Mouse (Mus musculus): Measurements from ENCODE around the gene Olfr98. TPM values are rescaled to one million over a fixed set of nuclear protein-coding genes. Genes with fewer than 3 reads are reported as not detected.

Gene Olfr98
- not detected for polyA plus RNA-seq (2014; fragmentation: Illumina TruSeq; extraction: RNeasy Lipid Tissue Mini Kit (QIAGEN cat#74804); ENCODE audit: insufficient read depth, low read depth, low replicate concordance)

GRCm38 (mm10) chr17:37263626-37264025 is at the start of gene Olfr98:
TSS of gene Olfr98 (minus strand) at chr17:37263749.

GRCm38 (mm10) chr17:37304213-37304612 is 40.7 kb upstream of the Olfr98 start, which contains the start of gene Olfr101:
TSS of gene Olfr101 (minus strand) at chr17:37304313.

GRCm38 (mm10) chr17:37283360-37283759 is 19.8 kb upstream of the Olfr98 start, which contains the start of gene Olfr99:
TSS of gene Olfr99 (minus strand) at chr17:37283460.

GRCm38 (mm10) chr17:37270058-37270701 is 6.6 kb upstream of the Olfr98 start, which contains the start of gene H2-M3:
TSS of gene H2-M3 (plus strand) at chr17:37270220.

GRCm38 (mm10) chr17:37237230-37237629 is 26.3 kb downstream of the Olfr98 start, which contains the start of gene Olfr97:
TSS of gene Olfr97 (minus strand) at chr17:37237330.

GRCm38 (mm10) chr17:37219846-37220245 is 43.7 kb downstream of the Olfr98 start, which contains the start of gene Olfr96:
TSS of gene Olfr96 (plus strand) at chr17:37220146.

GRCm38 (mm10) chr17:37213018-37213417 is 50.5 kb downstream of the Olfr98 start, which contains the start of gene Olfr95:
TSS of gene Olfr95 (minus strand) at chr17:37213118.

Other genes with a start within 250 kb of the Olfr98 start
- not detected for gene Mog, start 240.4 kb downstream of the Olfr98 start, polyA plus RNA-seq (2014; fragmentation: Illumina TruSeq; extraction: RNeasy Lipid Tissue Mini Kit (QIAGEN cat#74804); ENCODE audit: insufficient read depth, low read depth, low replicate concordance)
- gene Gabbr1, start 217.8 kb downstream of the Olfr98 start, polyA plus RNA-seq (2014; fragmentation: Illumina TruSeq; extraction: RNeasy Lipid Tissue Mini Kit (QIAGEN cat#74804); ENCODE audit: insufficient read depth, low read depth, low replicate concordance) = 13.0 TPM
- gene Olfr90, start 175.2 kb downstream of the Olfr98 start, polyA plus RNA-seq (2014; fragmentation: Illumina TruSeq; extraction: RNeasy Lipid Tissue Mini Kit (QIAGEN cat#74804); ENCODE audit: insufficient read depth, low read depth, low replicate concordance) = not detected
- not detected for gene Olfr91, start 165.5 kb downstream of the Olfr98 start, polyA plus RNA-seq (2014; fragmentation: Illumina TruSeq; extraction: RNeasy Lipid Tissue Mini Kit (QIAGEN cat#74804); ENCODE audit: insufficient read depth, low read depth, low replicate concordance)
- gene Olfr92, start 143.7 kb downstream of the Olfr98 start, polyA plus RNA-seq (2014; fragmentation: Illumina TruSeq; extraction: RNeasy Lipid Tissue Mini Kit (QIAGEN cat#74804); ENCODE audit: insufficient read depth, low read depth, low replicate concordance) = not detected
- not detected for gene Olfr93, start 102.3 kb downstream of the Olfr98 start, polyA plus RNA-seq (2014; fragmentation: Illumina TruSeq; extraction: RNeasy Lipid Tissue Mini Kit (QIAGEN cat#74804); ENCODE audit: insufficient read depth, low read depth, low replicate concordance)
- gene Ubd, start 69.9 kb downstream of the Olfr98 start, polyA plus RNA-seq (2014; fragmentation: Illumina TruSeq; extraction: RNeasy Lipid Tissue Mini Kit (QIAGEN cat#74804); ENCODE audit: insufficient read depth, low read depth, low replicate concordance) = 0.45 TPM
- not detected for gene Olfr94, start 62.8 kb downstream of the Olfr98 start, polyA plus RNA-seq (2014; fragmentation: Illumina TruSeq; extraction: RNeasy Lipid Tissue Mini Kit (QIAGEN cat#74804); ENCODE audit: insufficient read depth, low read depth, low replicate concordance)
- not detected for gene Olfr95, start 50.6 kb downstream of the Olfr98 start, polyA plus RNA-seq (2014; fragmentation: Illumina TruSeq; extraction: RNeasy Lipid Tissue Mini Kit (QIAGEN cat#74804); ENCODE audit: insufficient read depth, low read depth, low replicate concordance)
- not detected for gene Olfr96, start 43.6 kb downstream of the Olfr98 start, polyA plus RNA-seq (2014; fragmentation: Illumina TruSeq; extraction: RNeasy Lipid Tissue Mini Kit (QIAGEN cat#74804); ENCODE audit: insufficient read depth, low read depth, low replicate concordance)
- gene Olfr97, start 26.4 kb downstream of the Olfr98 start, polyA plus RNA-seq (2014; fragmentation: Illumina TruSeq; extraction: RNeasy Lipid Tissue Mini Kit (QIAGEN cat#74804); ENCODE audit: insufficient read depth, low read depth, low replicate concordance) = not detected
- gene H2-M3, start 6.5 kb upstream of the Olfr98 start, polyA plus RNA-seq (2014; fragmentation: Illumina TruSeq; extraction: RNeasy Lipid Tissue Mini Kit (QIAGEN cat#74804); ENCODE audit: insufficient read depth, low read depth, low replicate concordance) = 21.8 TPM
- gene Olfr99, start 19.7 kb upstream of the Olfr98 start, polyA plus RNA-seq (2014; fragmentation: Illumina TruSeq; extraction: RNeasy Lipid Tissue Mini Kit (QIAGEN cat#74804); ENCODE audit: insufficient read depth, low read depth, low replicate concordance) = not detected
- not detected for gene Olfr101, start 40.6 kb upstream of the Olfr98 start, polyA plus RNA-seq (2014; fragmentation: Illumina TruSeq; extraction: RNeasy Lipid Tissue Mini Kit (QIAGEN cat#74804); ENCODE audit: insufficient read depth, low read depth, low replicate concordance)
- not detected for gene Olfr102, start 53.3 kb upstream of the Olfr98 start, polyA plus RNA-seq (2014; fragmentation: Illumina TruSeq; extraction: RNeasy Lipid Tissue Mini Kit (QIAGEN cat#74804); ENCODE audit: insufficient read depth, low read depth, low replicate concordance)
- not detected for gene Olfr103, start 75.9 kb upstream of the Olfr98 start, polyA plus RNA-seq (2014; fragmentation: Illumina TruSeq; extraction: RNeasy Lipid Tissue Mini Kit (QIAGEN cat#74804); ENCODE audit: insufficient read depth, low read depth, low replicate concordance)
- not detected for gene Olfr104-ps, start 95.8 kb upstream of the Olfr98 start, polyA plus RNA-seq (2014; fragmentation: Illumina TruSeq; extraction: RNeasy Lipid Tissue Mini Kit (QIAGEN cat#74804); ENCODE audit: insufficient read depth, low read depth, low replicate concordance)
- not detected for gene Olfr105-ps, start 115.3 kb upstream of the Olfr98 start, polyA plus RNA-seq (2014; fragmentation: Illumina TruSeq; extraction: RNeasy Lipid Tissue Mini Kit (QIAGEN cat#74804); ENCODE audit: insufficient read depth, low read depth, low replicate concordance)
- gene Olfr106-ps, start 126.6 kb upstream of the Olfr98 start, polyA plus RNA-seq (2014; fragmentation: Illumina TruSeq; extraction: RNeasy Lipid Tissue Mini Kit (QIAGEN cat#74804); ENCODE audit: insufficient read depth, low read depth, low replicate concordance) = not detected
- not detected for gene Olfr107, start 135.5 kb upstream of the Olfr98 start, polyA plus RNA-seq (2014; fragmentation: Illumina TruSeq; extraction: RNeasy Lipid Tissue Mini Kit (QIAGEN cat#74804); ENCODE audit: insufficient read depth, low read depth, low replicate concordance)
- not detected for gene Olfr108, start 181.7 kb upstream of the Olfr98 start, polyA plus RNA-seq (2014; fragmentation: Illumina TruSeq; extraction: RNeasy Lipid Tissue Mini Kit (QIAGEN cat#74804); ENCODE audit: insufficient read depth, low read depth, low replicate concordance)
- not detected for gene Olfr109, start 195.2 kb upstream of the Olfr98 start, polyA plus RNA-seq (2014; fragmentation: Illumina TruSeq; extraction: RNeasy Lipid Tissue Mini Kit (QIAGEN cat#74804); ENCODE audit: insufficient read depth, low read depth, low replicate concordance)
- 0.43 TPM for gene H2-M2, start 219.8 kb upstream of the Olfr98 start, polyA plus RNA-seq (2014; fragmentation: Illumina TruSeq; extraction: RNeasy Lipid Tissue Mini Kit (QIAGEN cat#74804); ENCODE audit: insufficient read depth, low read depth, low replicate concordance)
- not detected for gene Olfr110, start 228.7 kb upstream of the Olfr98 start, polyA plus RNA-seq (2014; fragmentation: Illumina TruSeq; extraction: RNeasy Lipid Tissue Mini Kit (QIAGEN cat#74804); ENCODE audit: insufficient read depth, low read depth, low replicate concordance)
- not detected for gene Olfr111, start 244.3 kb upstream of the Olfr98 start, polyA plus RNA-seq (2014; fragmentation: Illumina TruSeq; extraction: RNeasy Lipid Tissue Mini Kit (QIAGEN cat#74804); ENCODE audit: insufficient read depth, low read depth, low replicate concordance)